Mouse (Mus musculus) stomach, postnatal 0 days (tissue): ENCODE data around the gene Gpr179. TPM values are rescaled to one million over a fixed set of nuclear protein-coding genes. Genes with fewer than 3 reads are reported as not detected.

ENCODE experiments used
- ATAC-seq: fragments of 200-750 bp; cut with Nextera tagmentation; 2 replicates; pipeline ENCODE4 v1.8.0; 2017; ENCODE audit not compliant: low FRiP score, low TSS enrichment
- DNase-seq: peaks from one replicate; pipeline ENCODE4 v3.0.0-alpha.2; 2016; ENCODE audit warnings: low spot score
- H3K27ac ChIP-seq: fragments of 300-500 bp; sonication (generic); replicated peaks from 2 replicates; pipeline ENCODE4 v1.5.1; 2014; ENCODE audit warnings: mild to moderate bottlenecking, control low read depth
- H3K27me3 ChIP-seq: fragments of 300-500 bp; sonication (generic); 2 replicates; pipeline ENCODE4 v1.6.1; 2014; ENCODE audit warnings: low read length; ENCODE audit not compliant: control insufficient read depth, insufficient read depth
- H3K36me3 ChIP-seq: fragments of 300-500 bp; sonication (generic); 2 replicates; pipeline ENCODE4 v1.6.1; 2014; ENCODE audit warnings: low read length, mixed read lengths; ENCODE audit not compliant: control insufficient read depth, insufficient read depth
- H3K4me1 ChIP-seq: fragments of 300-500 bp; sonication (generic); replicated peaks from 2 replicates; pipeline ENCODE4 v1.6.1; 2014; ENCODE audit warnings: antibody characterized with exemption; ENCODE audit not compliant: control insufficient read depth, insufficient read depth
- H3K4me2 ChIP-seq: fragments of 300-500 bp; sonication (generic); replicated peaks from 2 replicates; pipeline ENCODE4 v1.6.1; 2014; ENCODE audit warnings: low read depth, mild to moderate bottlenecking, control low read depth, moderate library complexity
- H3K4me3 ChIP-seq: fragments of 300-500 bp; sonication (generic); 2 replicates; pipeline ENCODE4 v1.5.1; 2014; ENCODE audit warnings: low read depth, low read length, control low read depth
- H3K9ac ChIP-seq: fragments of 300-500 bp; sonication (generic); 2 replicates; pipeline ENCODE4 v1.6.1; 2014; ENCODE audit warnings: mild to moderate bottlenecking, low read length, control low read depth, mixed read lengths
- H3K9me3 ChIP-seq: fragments of 300-500 bp; sonication (generic); 2 replicates; pipeline ENCODE4 v1.6.1; 2016; ENCODE audit warnings: low read length; ENCODE audit not compliant: control insufficient read depth
- CTCF ChIP-seq: IDR thresholded peaks from 2 replicates; pipeline ENCODE4 v1.5.1; 2016; ENCODE audit warnings: antibody characterized with exemption, low read depth, mild to moderate bottlenecking, moderate library complexity
- EP300 ChIP-seq: optimal IDR thresholded peaks from 2 replicates; pipeline ENCODE3; 2016; ENCODE audit warnings: antibody characterized with exemption
- WGBS: fragments of 180-500 bp; shearing (Covaris S2); extraction: QIAGEN DNeasy Blood & Tissue Kit; methylation state at CpG from one replicate; pipeline ENCODE4 v1.1.7; 2014; 5-methylcytosine and 5-hydroxymethylcytosine counted together
- polyA plus RNA-seq: library from polyadenylated mRNA; unstranded; fragments of >200 nt; fragmentation: Nextera tagmentation; extraction: Ambion mirVana; gene quantifications from 2 replicates; pipeline ENCODE4 v1.2.1, GENCODE M21; 2015

Gpr179 gene
- polyA plus RNA-seq, 1 experiment from 2014 or later = 0.23 TPM

- Histone ChIP-seq H3K4me3 (no peak overlapping the region), H3K36me3 (no peaks in the 10 kb centered on the region), H3K4me1 (peaks cover 7% of the 10 kb centered on the region), H3K9ac (no peak overlapping the region), H3K9me3 (no peaks in the 10 kb centered on the region), H3K4me2 (no peak overlapping the region), H3K27ac (no peak overlapping the region), H3K27me3 (no peaks in the 10 kb centered on the region)
- TF ChIP-seq CTCF (no peak), EP300 (no peak)
- DNase-seq = no peak
- WGBS = 86% methylated on average over 2 of the region's 2 CpGs
- ATAC-seq = no peak
Observed at GRCm38 (mm10) chr11:97299939-97300338, 51.9 kb downstream of the Gpr179 start.

- Histone ChIP-seq H3K4me3 (no peak overlapping the region), H3K4me2 (no peak overlapping the region), H3K4me1 (no peaks in the 10 kb centered on the region), H3K27me3 (no peaks in the 10 kb centered on the region), H3K9me3 (no peaks in the 10 kb centered on the region), H3K36me3 (no peaks in the 10 kb centered on the region), H3K9ac (no peak overlapping the region), H3K27ac (no peak overlapping the region)
- no peak for ATAC-seq
- DNase-seq = no peak
- WGBS = 87% methylated on average over 3 of the region's 4 CpGs
- TF ChIP-seq EP300 (no peak), CTCF (no peak)
Observed at GRCm38 (mm10) chr11:97296542-97296941, 55.3 kb downstream of the Gpr179 start.

GRCm38 (mm10) chr11:97292731-97293130 is 59.1 kb downstream of the Gpr179 start:
- no peak overlapping the region for H3K27ac ChIP-seq
- no peak for ATAC-seq
- no peaks in the 10 kb centered on the region for H3K9me3 ChIP-seq
- DNase-seq = no peak
- no peaks in the 10 kb centered on the region for H3K27me3 ChIP-seq
- no peak for TF ChIP-seq EP300
- no peak for TF ChIP-seq CTCF
- WGBS = 89% methylated on average over 1 of the region's 1 CpGs
- no peak overlapping the region for H3K4me2 ChIP-seq
- no peak overlapping the region for H3K9ac ChIP-seq
- H3K4me3 ChIP-seq = no peak overlapping the region
- H3K4me1 ChIP-seq = no peaks in the 10 kb centered on the region
- no peaks in the 10 kb centered on the region for H3K36me3 ChIP-seq

GRCm38 (mm10) chr11:97289276-97290230 is 62.3 kb downstream of the Gpr179 start:
- peak; percentile 81 for ATAC-seq
- H3K27ac ChIP-seq = peak overlapping the region; percentile 77
- WGBS = 53% methylated on average over 12 of the region's 12 CpGs

GRCm38 (mm10) chr11:97287643-97288042 is 64.2 kb downstream of the Gpr179 start:
- no peak for TF ChIP-seq EP300
- TF ChIP-seq CTCF = no peak

More at GRCm38 (mm10) chr11:97289276-97290230, 62.3 kb downstream of the Gpr179 start:
- Histone ChIP-seq H3K4me1 (no peaks in the 10 kb centered on the region), H3K27me3 (no peaks in the 10 kb centered on the region), H3K4me2 (no peak overlapping the region), H3K9me3 (no peaks in the 10 kb centered on the region), H3K36me3 (no peaks in the 10 kb centered on the region), H3K9ac (no peak overlapping the region), H3K4me3 (no peak overlapping the region)
- TF ChIP-seq EP300 (no peak), CTCF (no peak)
- DNase-seq = no peak

GRCm38 (mm10) chr11:97286973-97287372 is 64.9 kb downstream of the Gpr179 start:
- Histone ChIP-seq H3K4me1 (no peaks in the 10 kb centered on the region), H3K27me3 (no peaks in the 10 kb centered on the region), H3K4me3 (no peak overlapping the region), H3K36me3 (no peaks in the 10 kb centered on the region), H3K9ac (no peak overlapping the region), H3K27ac (no peak overlapping the region), H3K9me3 (no peaks in the 10 kb centered on the region), H3K4me2 (no peak overlapping the region)
- TF ChIP-seq CTCF (no peak), EP300 (no peak)
- DNase-seq = no peak
- WGBS = 42% methylated on average over 6 of the region's 6 CpGs
- no peak for ATAC-seq

More at GRCm38 (mm10) chr11:97287643-97288042, 64.2 kb downstream of the Gpr179 start:
- Histone ChIP-seq H3K9me3 (no peaks in the 10 kb centered on the region), H3K4me1 (no peaks in the 10 kb centered on the region), H3K27ac (no peak overlapping the region), H3K27me3 (no peaks in the 10 kb centered on the region), H3K4me2 (no peak overlapping the region), H3K36me3 (no peaks in the 10 kb centered on the region), H3K4me3 (no peak overlapping the region), H3K9ac (no peak overlapping the region)
- no peak for ATAC-seq
- DNase-seq = no peak
